Mouse (Mus musculus) testis, postnatal 14 days (tissue): Measurements from ENCODE around the gene Rcc1l.

Experiments used
- DNase-seq: peaks from one replicate; pipeline ENCODE4 v3.0.0; 2021; ENCODE audit warnings: low spot score

Gene Rcc1l

GRCm38 (mm10) chr5:134115639-134116259 lies 60.8 kb downstream of the Rcc1l start:
- no peak for DNase-seq

GRCm38 (mm10) chr5:134114981-134115380 lies 61.6 kb downstream of the Rcc1l start:
- DNase-seq = no peak

- DNase-seq = no peak
These were observed 70.7 kb downstream of the Rcc1l start for GRCm38 (mm10) chr5:134105829-134106228.

- no peak for DNase-seq
These were observed 73.9 kb downstream of the Rcc1l start for GRCm38 (mm10) chr5:134102720-134103119.

GRCm38 (mm10) chr5:134101883-134102282 lies 74.7 kb downstream of the Rcc1l start:
- no peak for DNase-seq

- DNase-seq = no peak
These were observed 75.3 kb downstream of the Rcc1l start for GRCm38 (mm10) chr5:134101322-134101721.

- DNase-seq = no peak
These were observed 76.3 kb downstream of the Rcc1l start for GRCm38 (mm10) chr5:134100232-134100771.

GRCm38 (mm10) chr5:134099496-134100211 lies 76.9 kb downstream of the Rcc1l start, which contains the start of gene Castor2:
Gene Castor2 (plus strand): TSS chr5:134099711.
- DNase-seq = peak; percentile 93

- peak; percentile 73 for DNase-seq
These were observed 77.6 kb downstream of the Rcc1l start for GRCm38 (mm10) chr5:134098976-134099375.

GRCm38 (mm10) chr5:134098341-134098902 lies 78.2 kb downstream of the Rcc1l start:
- no peak for DNase-seq
